Mouse (Mus musculus) urinary bladder, postnatal 36 days (tissue): ENCODE results near the gene Krit1.
A peak's percentile ranks its signal among the peaks of the same experiment; 100 is the strongest.
"Not testable (repeated sequence)": the region's sequence is repeated elsewhere in the genome, so short reads cannot be mapped to it uniquely, and the experiment has no call there.

ENCODE experiments used
- DNase-seq, 2 experiments: peaks; one replicate each; pipeline ENCODE4 v3.0.0; 2022; ENCODE audit warnings: low spot score in 2 of 2, mixed read lengths in 1 of 2

Gene Krit1

GRCm38 (mm10) chr5:3802433-3803291 is at the start of gene Krit1, which contains the start of gene Ankib1:
Gene Krit1 (plus strand): TSS chr5:3803184.
Gene Ankib1 (minus strand): TSS chr5:3802925.
- DNase-seq, result peak; percentile 88

- no peak for DNase-seq
Observed at GRCm38 (mm10) chr5:3771512-3771911, 31.5 kb upstream of the Krit1 start.

GRCm38 (mm10) chr5:3772017-3772416 is 31.0 kb upstream of the Krit1 start:
- no peak for DNase-seq

GRCm38 (mm10) chr5:3782670-3783069 is 20.3 kb upstream of the Krit1 start:
- no peak for DNase-seq

GRCm38 (mm10) chr5:3783947-3784681 is 18.9 kb upstream of the Krit1 start:
- DNase-seq, result no peak

DNA sequence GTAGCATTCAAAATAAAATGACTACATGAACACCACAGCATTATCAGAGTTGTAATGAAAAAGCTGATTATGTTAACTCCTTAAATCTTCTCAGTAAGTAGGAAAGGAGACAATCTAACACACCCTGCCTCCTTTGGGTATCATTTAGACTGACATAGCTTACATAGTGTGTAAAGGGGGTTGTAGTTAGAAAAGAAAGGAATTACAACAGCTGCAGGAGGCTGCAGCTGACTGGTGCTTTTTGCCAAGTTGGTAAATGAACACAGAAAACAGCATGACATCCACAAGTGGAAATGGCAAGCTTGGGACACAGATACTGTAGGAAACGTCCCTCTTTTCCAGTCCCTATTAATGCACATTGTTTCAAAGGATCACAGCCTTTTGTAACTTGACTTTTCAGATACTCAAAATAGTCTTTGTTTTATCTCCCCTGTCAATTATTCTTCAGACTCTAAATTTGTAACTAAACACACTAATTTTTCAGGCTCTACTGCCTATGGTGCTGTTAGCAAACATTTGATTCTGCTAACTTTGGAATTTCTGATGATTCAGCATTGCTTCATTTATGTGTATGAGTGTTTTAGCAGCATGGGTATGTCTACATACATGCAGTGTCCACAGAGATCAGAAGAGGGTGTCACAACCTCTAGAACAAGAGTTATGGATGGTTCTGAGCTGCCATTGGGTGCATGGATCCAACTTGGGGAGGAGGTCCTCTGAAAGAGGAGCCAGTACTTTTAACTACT is 18.1 kb upstream of the Krit1 start:
- DNase-seq, result no peak

DNA sequence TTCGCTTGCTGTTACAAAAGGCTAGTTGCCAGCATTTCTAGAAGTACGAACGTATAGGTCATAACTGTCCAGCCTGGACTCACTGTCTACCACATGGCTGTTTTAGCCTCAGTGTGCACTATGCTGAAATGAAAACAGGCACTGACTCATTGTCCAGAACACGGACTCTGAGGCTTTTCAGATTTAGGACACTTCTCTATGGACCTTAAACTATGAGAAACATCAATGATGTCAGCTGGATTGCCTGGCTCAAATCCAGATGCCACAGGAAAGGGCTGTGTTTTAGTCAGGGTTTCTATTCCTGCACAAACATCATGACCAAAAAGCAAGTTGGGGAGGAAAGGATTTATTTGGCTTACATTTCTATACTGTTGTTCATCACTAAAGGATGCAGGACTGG is 15.4 kb upstream of the Krit1 start:
- DNase-seq, result no peak

DNA sequence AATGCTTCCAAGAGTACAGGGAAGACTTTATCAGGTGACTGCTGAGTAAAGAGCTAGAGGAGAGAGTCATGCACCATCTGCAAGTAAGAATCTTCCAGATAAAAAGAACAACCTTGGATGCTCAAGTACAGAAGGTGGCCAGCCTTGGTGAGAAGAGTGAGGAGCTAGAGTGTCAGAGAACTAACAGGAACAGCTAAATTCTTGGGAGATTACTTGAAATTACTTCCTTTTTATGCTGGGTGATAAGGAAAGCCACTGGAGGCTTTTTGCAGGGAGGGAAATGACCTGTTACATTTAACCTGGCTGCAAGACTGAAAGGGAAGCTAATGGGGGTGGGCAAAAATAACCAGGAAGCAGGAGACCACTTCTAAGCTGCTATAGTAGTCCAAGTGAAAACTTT is 11.9 kb upstream of the Krit1 start:
- DNase-seq, result no peak

DNA sequence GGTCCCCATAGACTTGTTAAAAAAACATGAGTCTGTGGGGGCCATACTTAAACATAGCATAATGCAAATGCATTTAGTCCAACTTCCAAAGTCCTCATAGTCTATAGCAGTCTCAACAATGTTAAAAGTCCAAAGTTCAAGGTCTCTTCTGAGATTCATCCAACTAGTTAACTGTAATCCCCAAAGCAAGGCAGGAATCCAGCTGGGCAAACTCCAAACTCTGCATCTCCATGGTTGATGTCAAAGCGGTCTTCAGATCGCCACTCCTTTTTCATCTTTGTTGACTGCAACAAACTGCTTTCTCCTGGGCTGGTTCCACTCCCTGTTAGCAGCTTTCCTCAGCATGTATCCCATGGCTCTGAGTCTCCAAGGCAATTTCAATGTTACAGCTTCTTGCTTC is 5.9 kb upstream of the Krit1 start:
- not testable (repeated sequence) for DNase-seq

GRCm38 (mm10) chr5:3798656-3799055 is 4.3 kb upstream of the Krit1 start:
- not testable (repeated sequence) for DNase-seq

DNA sequence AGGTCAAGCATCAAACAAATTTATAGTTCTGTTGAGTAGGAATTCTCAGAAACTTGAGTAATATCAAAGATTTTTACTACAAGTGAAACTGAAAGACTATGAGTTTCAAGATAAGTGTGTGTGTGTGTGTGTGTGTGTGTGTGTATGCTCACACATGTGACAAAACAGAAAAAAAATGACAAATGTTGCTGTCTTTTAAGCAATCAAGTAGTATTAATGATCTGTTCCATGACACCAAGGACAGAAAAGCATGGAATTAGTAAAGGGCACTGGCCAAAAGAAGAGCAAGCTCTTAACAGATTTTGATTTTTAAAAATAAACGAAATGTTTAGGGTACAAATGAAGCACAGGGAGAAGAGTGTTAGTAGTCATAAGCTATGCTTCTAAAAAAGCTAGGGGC is 2.9 kb upstream of the Krit1 start:
- no peak for DNase-seq

DNA sequence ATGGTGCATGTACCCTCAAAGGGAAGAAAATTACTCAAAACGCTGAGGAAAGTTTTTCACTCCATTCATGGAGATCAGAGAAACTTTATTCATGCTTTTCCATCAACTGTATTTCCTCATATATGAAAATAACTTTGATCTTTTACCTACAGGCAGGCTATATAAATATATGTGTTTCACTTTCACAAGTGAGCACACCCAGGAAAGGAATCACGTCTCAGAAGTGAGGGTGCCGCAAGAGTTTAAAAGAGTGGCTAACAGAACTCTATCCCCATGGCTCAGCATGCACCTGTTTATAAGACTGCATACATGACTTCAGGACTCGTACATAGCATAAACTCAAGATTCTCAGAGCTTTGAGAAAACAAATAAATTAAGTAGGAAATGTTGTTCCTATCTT is 2.1 kb upstream of the Krit1 start:
- no peak for DNase-seq

- no peak for DNase-seq
Observed at GRCm38 (mm10) chr5:3801672-3802432, 1.1 kb upstream of the Krit1 start.

DNA sequence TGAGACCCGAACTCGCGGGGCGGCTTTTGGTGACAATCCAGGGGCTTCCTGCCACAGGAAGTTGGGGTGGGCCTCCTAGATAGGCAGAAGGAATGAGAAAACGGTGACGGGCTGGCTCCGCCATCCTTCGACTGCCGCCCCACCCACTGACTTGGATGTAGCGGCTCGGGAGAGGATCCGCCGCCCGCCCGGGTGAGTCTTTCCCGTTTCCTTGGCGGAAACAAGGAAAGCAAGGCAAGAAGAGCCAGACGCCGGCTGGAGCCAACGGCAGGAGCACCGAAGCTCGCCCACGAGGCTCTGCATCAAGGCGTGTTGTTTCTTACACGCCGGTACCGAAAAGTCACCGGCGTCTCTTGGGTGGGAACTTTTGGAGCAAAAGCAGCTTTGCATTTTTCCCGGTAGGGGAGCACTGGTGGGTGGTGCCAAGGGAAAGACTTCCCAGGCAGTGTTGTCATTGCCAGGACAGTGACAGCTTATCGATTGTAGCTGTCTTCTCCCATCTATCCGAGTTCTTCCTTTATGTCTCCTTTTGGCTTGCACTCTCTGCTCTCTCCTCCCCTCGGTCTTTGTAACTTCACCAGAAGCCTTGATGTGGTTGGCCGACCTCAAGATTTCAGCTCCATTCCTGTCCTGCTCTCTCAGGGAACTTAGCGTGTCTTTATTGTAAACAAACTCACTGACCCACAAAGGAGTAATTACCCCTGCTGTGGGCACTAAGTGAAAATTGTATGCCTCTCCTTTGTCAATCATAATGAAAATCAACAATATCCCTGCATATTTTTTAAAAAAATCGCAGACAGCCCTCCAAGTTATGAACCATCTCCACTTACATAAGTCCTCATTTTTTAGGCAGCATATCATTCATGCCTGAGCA is 545 bp downstream of the Krit1 start:
- DNase-seq, result no peak

GRCm38 (mm10) chr5:3808472-3808871 is 5.5 kb downstream of the Krit1 start:
- DNase-seq, result no peak

GRCm38 (mm10) chr5:3834107-3834506 is 31.1 kb downstream of the Krit1 start:
- no peak for DNase-seq

DNA sequence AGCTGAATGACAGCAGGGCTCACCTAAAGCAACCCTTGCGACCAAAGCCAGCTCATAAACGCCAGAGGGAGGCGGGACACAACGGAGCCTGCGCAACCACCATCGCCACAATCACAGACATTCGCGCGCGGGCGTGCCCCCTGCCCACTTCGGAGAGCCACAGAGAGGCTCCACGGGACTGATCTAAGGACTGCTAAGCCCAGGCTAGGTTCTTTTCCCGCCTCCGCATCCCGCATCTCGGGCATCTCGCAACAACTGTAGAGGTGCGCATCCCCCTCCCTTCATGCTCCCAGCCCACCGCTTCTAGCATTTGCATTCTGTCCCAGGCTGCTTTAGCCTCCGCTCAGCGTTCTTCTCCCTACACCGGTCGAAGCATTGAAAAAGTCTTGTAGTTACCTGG is 42.0 kb downstream of the Krit1 start, which contains the start of gene Lrrd1:
Gene Lrrd1, plus strand, starts transcription at position 148 of the 400 bp plus-strand sequence.
- no peak for DNase-seq

DNA sequence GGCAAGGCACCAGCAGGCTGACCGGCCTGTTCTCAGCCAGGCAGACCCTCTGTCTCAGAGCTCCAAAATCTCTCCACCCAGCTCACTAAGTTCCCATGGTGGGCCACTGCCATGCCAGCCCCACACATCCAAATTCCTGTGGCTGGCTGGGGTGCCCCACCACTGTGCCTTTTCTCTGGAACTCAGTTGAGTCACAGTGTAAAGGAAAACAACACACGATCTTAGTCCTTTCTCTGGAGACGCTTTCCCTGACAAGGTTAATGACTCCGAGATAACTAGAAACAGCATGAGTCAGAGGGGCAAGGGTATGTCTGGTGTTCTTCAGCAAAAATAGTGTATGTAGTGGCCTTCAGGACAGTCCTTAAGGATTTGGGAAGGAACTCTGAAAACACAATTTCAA is 67.2 kb downstream of the Krit1 start:
- no peak for DNase-seq

- DNase-seq, result no peak
Observed at GRCm38 (mm10) chr5:3872348-3872747, 69.4 kb downstream of the Krit1 start.

DNA sequence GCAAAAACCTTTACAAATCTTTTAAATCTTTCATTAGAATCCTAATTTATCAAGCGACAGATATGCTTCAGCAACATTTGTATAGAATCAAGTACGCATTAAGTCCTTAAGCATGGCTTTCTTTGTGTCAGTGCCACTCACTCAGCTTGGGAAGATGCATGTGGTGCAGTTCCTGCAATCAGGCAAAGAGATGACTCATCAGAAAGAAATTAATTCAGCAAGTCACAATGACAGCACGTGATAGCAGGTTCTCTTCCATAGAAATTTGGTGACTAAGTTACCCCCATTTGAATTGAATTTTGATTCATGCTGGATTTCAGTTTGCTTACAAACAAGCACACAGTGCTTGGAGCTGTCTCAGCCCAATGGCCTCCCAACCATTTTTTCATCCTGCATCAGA is 70.5 kb downstream of the Krit1 start:
- no peak for DNase-seq
